Mouse (Mus musculus) heart, adult 2 months (tissue): ENCODE data around the gene Sephs1. TPM values are rescaled to one million over a fixed set of nuclear protein-coding genes. Genes with fewer than 3 reads are reported as not detected.
A peak's percentile ranks its signal among the peaks of the same experiment; 100 is the strongest.

Source experiments
- DNase-seq, 2 experiments: peaks; one replicate each; pipeline ENCODE4 v3.0.0; 2021
- H3K27ac ChIP-seq: fragments of 200-600 bp; 2 replicates; pipeline ENCODE4 v1.8.1; 2022
- H3K27me3 ChIP-seq: fragments of 200-500 bp; 2 replicates; pipeline ENCODE4 v1.6.1; 2012; ENCODE audit warnings: mild to moderate bottlenecking, low read length, inconsistent platforms, mixed read lengths; ENCODE audit not compliant: control insufficient read depth, insufficient read depth
- H3K36me3 ChIP-seq: fragments of 200-500 bp; 2 replicates; pipeline ENCODE4 v1.6.1; 2012; ENCODE audit warnings: low read length, inconsistent platforms; ENCODE audit not compliant: control insufficient read depth, insufficient read depth
- H3K4me1 ChIP-seq: fragments of 200-500 bp; 2 replicates; pipeline ENCODE4 v1.6.1; 2011; ENCODE audit warnings: low read length; ENCODE audit not compliant: control insufficient read depth, insufficient read depth
- H3K4me3 ChIP-seq: fragments of 200-600 bp; 2 replicates; pipeline ENCODE4 v1.8.1; 2022
- H3K79me2 ChIP-seq: fragments of 200-500 bp; replicated peaks from 2 replicates; pipeline ENCODE4 v1.6.1; 2012; ENCODE audit warnings: mild to moderate bottlenecking, inconsistent platforms, low read length, moderate library complexity, mixed read lengths; ENCODE audit not compliant: control insufficient read depth, insufficient read depth
- H3K9ac ChIP-seq: fragments of 200-500 bp; 2 replicates; pipeline ENCODE4 v1.6.1; 2012; ENCODE audit warnings: low read depth, mild to moderate bottlenecking, control low read depth, inconsistent platforms, low read length, mixed read lengths
- CTCF ChIP-seq: fragments of 200-600 bp; IDR thresholded peaks from 2 replicates; pipeline ENCODE4 v1.8.1; 2022; ENCODE audit warnings: antibody characterized with exemption, mild to moderate bottlenecking, moderate library complexity
- EP300 ChIP-seq: fragments of 200-500 bp; IDR thresholded peaks from 2 replicates; pipeline ENCODE4 v1.6.1; 2011; ENCODE audit warnings: low read depth, low read length, control low read depth; ENCODE audit not compliant: insufficient read depth
- POLR2A ChIP-seq: fragments of 200-500 bp; IDR thresholded peaks from 2 replicates; pipeline ENCODE4 v1.6.1; 2011; ENCODE audit warnings: mild to moderate bottlenecking, low read depth, low read length, control low read depth; ENCODE audit not compliant: insufficient read depth
- WGBS: fragments of 180-500 bp; shearing (Covaris S2); methylation state at CpG from one replicate; pipeline ENCODE4 v1.1.7; 2018; 5-methylcytosine and 5-hydroxymethylcytosine counted together
- intact Hi-C: fragments of 180-260 bp; cut with DNase I; formaldehyde crosslinking; loops from one replicate; pipeline ENCODE4 v1.15.1; 2025
- polyA plus RNA-seq: library from polyadenylated mRNA; depleted of rRNA; stranded (reverse); fragments of >200 nt; gene quantifications from 2 replicates; pipeline ENCODE4 v1.2.3, GENCODE M21; 2012
- total RNA-seq, 2 experiments: library from RNA; stranded (reverse); gene quantifications; 2 replicates each; pipeline ENCODE4 v1.2.3; 2021

The Sephs1 gene
- total and polyA plus RNA-seq, 3 experiments: 8.6 to 12.8 (median 12.2) TPM

- no peaks in the 10 kb centered on the region for H3K27me3 ChIP-seq
- H3K4me1 ChIP-seq: no peaks in the 10 kb centered on the region
- H3K79me2 ChIP-seq: no peaks in the 10 kb centered on the region
- TF ChIP-seq EP300 (no peak), CTCF (no peak), POLR2A (no peak)
- no peak overlapping the region for H3K27ac ChIP-seq
- no peak overlapping the region for H3K4me3 ChIP-seq
- intact Hi-C loops: no loop called here
- WGBS: 90% methylated on average over 3 of the region's 3 CpGs
- H3K9ac ChIP-seq: no peak overlapping the region
- H3K36me3 ChIP-seq: no peaks in the 10 kb centered on the region; the same call in 1 of the 2 replicates
- DNase-seq: no peak
Measured at GRCm38 (mm10) chr2:4908771-4909315, 27.5 kb downstream of the Sephs1 start.

GRCm38 (mm10) chr2:4909909-4910308 is 28.5 kb downstream of the Sephs1 start:
- whole genome bisulfite sequencing: 76% methylated on average over 6 of the region's 6 CpGs
- Histone ChIP-seq H3K79me2 (no peaks in the 10 kb centered on the region), H3K9ac (no peak overlapping the region), H3K4me3 (no peak overlapping the region), H3K27ac (no peak overlapping the region), H3K27me3 (no peaks in the 10 kb centered on the region), H3K4me1 (no peaks in the 10 kb centered on the region), H3K36me3 (no peaks in the 10 kb centered on the region; the same call in 1 of the 2 replicates)
- no peak for DNase-seq
- intact Hi-C loops: no loop called here
- no peak for TF ChIP-seq CTCF
- no peak for TF ChIP-seq POLR2A
- no peak for TF ChIP-seq EP300

GRCm38 (mm10) chr2:4910521-4910920 is 29.2 kb downstream of the Sephs1 start:
- intact Hi-C loops: no loop called here
- WGBS: 90% methylated on average over 4 of the region's 4 CpGs

GRCm38 (mm10) chr2:4913949-4914348 is 32.6 kb downstream of the Sephs1 start:
- no peaks in the 10 kb centered on the region for H3K79me2 ChIP-seq
- intact Hi-C loops: no loop called here
- no peak for DNase-seq
- no peak overlapping the region for H3K27ac ChIP-seq
- TF ChIP-seq EP300: no peak
- no peak for TF ChIP-seq CTCF
- TF ChIP-seq POLR2A: no peak
- H3K36me3 ChIP-seq: no peaks in the 10 kb centered on the region
- WGBS: 85% methylated on average over 7 of the region's 7 CpGs
- H3K9ac ChIP-seq: no peak overlapping the region
- peaks cover 4% of the 10 kb centered on the region for H3K4me1 ChIP-seq
- H3K27me3 ChIP-seq: no peaks in the 10 kb centered on the region
- H3K4me3 ChIP-seq: no peak overlapping the region

More at GRCm38 (mm10) chr2:4910521-4910920, 29.2 kb downstream of the Sephs1 start:
- Histone ChIP-seq H3K36me3 (no peaks in the 10 kb centered on the region; the same call in 1 of the 2 replicates), H3K4me1 (no peaks in the 10 kb centered on the region), H3K4me3 (no peak overlapping the region), H3K79me2 (no peaks in the 10 kb centered on the region), H3K27ac (no peak overlapping the region), H3K27me3 (no peaks in the 10 kb centered on the region), H3K9ac (no peak overlapping the region)
- no peak for TF ChIP-seq POLR2A
- no peak for TF ChIP-seq CTCF
- no peak for DNase-seq

- Histone ChIP-seq H3K4me1 (peaks cover 4% of the 10 kb centered on the region), H3K79me2 (no peaks in the 10 kb centered on the region), H3K27ac (no peak overlapping the region), H3K36me3 (no peaks in the 10 kb centered on the region), H3K27me3 (no peaks in the 10 kb centered on the region), H3K9ac (no peak overlapping the region), H3K4me3 (no peak overlapping the region)
- intact Hi-C loops: loop anchor here (5.0 kb wide), 1 partner anchor 96 kb away; the partner anchor contains the start of gene Mcm10
- DNase-seq: no peak
- WGBS: 75% methylated on average over 6 of the region's 6 CpGs
- no peak for TF ChIP-seq EP300
- no peak for TF ChIP-seq CTCF
- no peak for TF ChIP-seq POLR2A
Measured at GRCm38 (mm10) chr2:4916037-4916436, 34.7 kb downstream of the Sephs1 start.

GRCm38 (mm10) chr2:4917326-4918021 is 36.1 kb downstream of the Sephs1 start:
- peak overlapping the region; percentile 49 for H3K9ac ChIP-seq
- peaks cover 4% of the 10 kb centered on the region for H3K4me1 ChIP-seq
- TF ChIP-seq EP300: no peak
- peak; percentile 34; the same call in 1 of the 2 replicates for TF ChIP-seq POLR2A
- peak; percentile 83 for TF ChIP-seq CTCF
- H3K27me3 ChIP-seq: no peaks in the 10 kb centered on the region
- peak overlapping the region; percentile 57 for H3K27ac ChIP-seq
- intact Hi-C loops: loop anchor here (1.0 to 5.0 kb wide), 3 partner anchors 35 to 109 kb away; partner anchors contain the start of gene Mcm10
- H3K79me2 ChIP-seq: no peaks in the 10 kb centered on the region
- no peaks in the 10 kb centered on the region for H3K36me3 ChIP-seq
- 7% methylated on average over 8 of the region's 8 CpGs for WGBS
- H3K4me3 ChIP-seq: peak overlapping the region; percentile 53
- peak; percentile 66 to 72 for DNase-seq
